Mouse (Mus musculus): ENCODE data around the gene Blm. TPM values are rescaled to one million over a fixed set of nuclear protein-coding genes. Genes with fewer than 3 reads are reported as not detected.

The Blm gene
- total and polyA plus RNA-seq, 3 experiments: 24.1 to 56.2 (median 36.4) TPM

GRCm38 (mm10) chr7:80464831-80465230 lies 70.1 kb downstream of the Blm start:
- no peak for TF ChIP-seq CTCF (conservative IDR thresholded peaks at IDR 0.05 in 1 of 2, IDR thresholded peaks at IDR 0.05 in 1 of 2; ENCODE audit: low read depth in 2 of 2, low read length in 2 of 2)
- no peak for TF ChIP-seq POLR2A (IDR thresholded peaks at IDR 0.05; ENCODE audit: low read depth, low read length)
- TF ChIP-seq CHD2 (IDR thresholded peaks at IDR 0.05; ENCODE audit: low read length): no peak
- no peak for TF ChIP-seq E2F4 (IDR thresholded peaks at IDR 0.05; ENCODE audit: insufficient replicate concordance, low read depth, low read length)
- TF ChIP-seq JUND (conservative IDR thresholded peaks at IDR 0.05; ENCODE audit: low read depth, low read length): no peak
- no peak for TF ChIP-seq RAD21 (IDR thresholded peaks at IDR 0.05; ENCODE audit: low read depth, low read length)
- no peak for TF ChIP-seq RCOR1 (conservative IDR thresholded peaks at IDR 0.05; ENCODE audit: low read depth, low read length)
- no peak for TF ChIP-seq TBP (conservative IDR thresholded peaks at IDR 0.05; ENCODE audit: low read depth, low read length)
- TF ChIP-seq UBTF (IDR thresholded peaks at IDR 0.05; ENCODE audit: low read depth, low read length): no peak
- TF ChIP-seq USF1 (IDR thresholded peaks at IDR 0.05; ENCODE audit: low read depth, low read length): no peak
- no peak for TF ChIP-seq KAT2A (IDR thresholded peaks at IDR 0.05; ENCODE audit: insufficient replicate concordance, low read length)
- no peak for TF ChIP-seq IRF4 (IDR thresholded peaks at IDR 0.05; ENCODE audit: low read depth, low read length)
- no peak for TF ChIP-seq CHD1 (IDR thresholded peaks at IDR 0.05; ENCODE audit: low read depth, low read length)
- no peak for TF ChIP-seq BHLHE40 (IDR thresholded peaks at IDR 0.05; ENCODE audit: low read depth, low read length)
- TF ChIP-seq PAX5 (IDR thresholded peaks at IDR 0.05; ENCODE audit: low read length): no peak
- Histone ChIP-seq H3K9me3 (replicated peaks; ENCODE audit: low read length) (no peaks in the 10 kb centered on the region), H3K27ac (ENCODE audit: insufficient read depth, low read depth) (no peak overlapping the region), H3K4me2 (ENCODE audit: insufficient read depth, low read depth, poor library complexity, severe bottlenecking) (no peak overlapping the region), H3K79me2 (replicated peaks; ENCODE audit: control insufficient read depth, extremely low read depth, insufficient read depth, poor library complexity, severe bottlenecking) (no peaks in the 10 kb centered on the region), H3K4me1 (ENCODE audit: control insufficient read depth in 1 of 2, insufficient read depth in 2 of 2) (peaks cover 0 to 14% of the 10 kb centered on the region in 2 experiments; a peak in 1 of 4 replicates), H3K27me3 (replicated peaks) (no peaks in the 10 kb centered on the region), H3K36me3 (replicated peaks in 1 of 2; ENCODE audit: control insufficient read depth in 1 of 2, insufficient read depth in 1 of 2, low read length in 1 of 2) (peaks cover 43 to 90% of the 10 kb centered on the region in 2 experiments), H3K4me3 (replicated peaks in 1 of 3; ENCODE audit: low read depth in 2 of 3, low read length in 2 of 3, poor library complexity in 1 of 3) (no peak overlapping the region), H3K9ac (ENCODE audit: insufficient read depth, low read depth) (no peak overlapping the region)
- no peak for DNase-seq (ENCODE audit: extremely low read depth)
- dilution Hi-C loops (cut with MboI; ENCODE audit: extremely low pct_ligation_motif_present, extremely low pct_unique_long_range_greater_than_20kb, low sequenced_read_pairs): no loop called here
- in situ Hi-C loops (cut with MboI; ENCODE audit: low pct_ligation_motif_present, low pct_unique_long_range_greater_than_20kb, low sequenced_read_pairs): no loop called here

GRCm38 (mm10) chr7:80461891-80462290 lies 73.0 kb downstream of the Blm start:
- no peak for DNase-seq (ENCODE audit: extremely low read depth)
- Histone ChIP-seq H3K36me3 (replicated peaks in 1 of 2; ENCODE audit: control insufficient read depth in 1 of 2, insufficient read depth in 1 of 2, low read length in 1 of 2) (peaks cover 46 to 82% of the 10 kb centered on the region in 2 experiments), H3K27ac (ENCODE audit: insufficient read depth, low read depth) (no peak overlapping the region), H3K9me3 (replicated peaks; ENCODE audit: low read length) (no peaks in the 10 kb centered on the region), H3K4me3 (replicated peaks in 1 of 3; ENCODE audit: low read depth in 2 of 3, low read length in 2 of 3, poor library complexity in 1 of 3) (no peak overlapping the region), H3K27me3 (replicated peaks) (no peaks in the 10 kb centered on the region), H3K9ac (ENCODE audit: insufficient read depth, low read depth) (no peak overlapping the region), H3K4me1 (ENCODE audit: control insufficient read depth in 1 of 2, insufficient read depth in 2 of 2) (peaks cover 10 to 33% of the 10 kb centered on the region in 2 experiments), H3K79me2 (replicated peaks; ENCODE audit: control insufficient read depth, extremely low read depth, insufficient read depth, poor library complexity, severe bottlenecking) (no peaks in the 10 kb centered on the region), H3K4me2 (ENCODE audit: insufficient read depth, low read depth, poor library complexity, severe bottlenecking) (no peak overlapping the region)
- in situ Hi-C loops (cut with MboI; ENCODE audit: low pct_ligation_motif_present, low pct_unique_long_range_greater_than_20kb, low sequenced_read_pairs) (no loop called here), dilution Hi-C loops (cut with MboI; ENCODE audit: extremely low pct_ligation_motif_present, extremely low pct_unique_long_range_greater_than_20kb, low sequenced_read_pairs) (no loop called here)
- no peak for TF ChIP-seq IRF4 (IDR thresholded peaks at IDR 0.05; ENCODE audit: low read depth, low read length)
- no peak for TF ChIP-seq NRF1 (IDR thresholded peaks at IDR 0.05; ENCODE audit: low read depth, low read length)
- TF ChIP-seq RAD21 (IDR thresholded peaks at IDR 0.05; ENCODE audit: low read depth, low read length): no peak
- TF ChIP-seq ZMIZ1 (IDR thresholded peaks at IDR 0.05; ENCODE audit: low read depth, low read length): no peak
- no peak for TF ChIP-seq CTCF (conservative IDR thresholded peaks at IDR 0.05 in 1 of 2, IDR thresholded peaks at IDR 0.05 in 1 of 2; ENCODE audit: low read depth in 2 of 2, low read length in 2 of 2)

All from CH12.LX (cell line).